Mouse (Mus musculus): Measurements from ENCODE around the gene Gm21981.

- TF ChIP-seq POLR2A (IDR thresholded peaks at IDR 0.05; ENCODE audit: insufficient read length, low read depth), result no peak
- no peak for TF ChIP-seq CEBPB (IDR thresholded peaks at IDR 0.05; ENCODE audit: insufficient read depth, poor library complexity, severe bottlenecking)
- peak in 2 of 3 experiments; percentile 7 to 43 for TF ChIP-seq MYOD1 (IDR thresholded peaks at IDR 0.05; ENCODE audit: control insufficient read depth in 1 of 3, insufficient read length in 2 of 3, low read depth in 2 of 3)
- TF ChIP-seq MAX (IDR thresholded peaks at IDR 0.05; ENCODE audit: low read depth), result no peak
- no peak for TF ChIP-seq REST (IDR thresholded peaks at IDR 0.05; ENCODE audit: insufficient read depth, insufficient read length)
- TF ChIP-seq E2F4 (IDR thresholded peaks at IDR 0.05; ENCODE audit: insufficient read depth), result no peak
- no peak for TF ChIP-seq POLR2AphosphoS2 (IDR thresholded peaks at IDR 0.05; ENCODE audit: insufficient read length, low read depth)
- peak in 1 of 3 experiments; percentile 14 for TF ChIP-seq MYOG (IDR thresholded peaks at IDR 0.05; ENCODE audit: control insufficient read depth in 1 of 3, insufficient read depth in 1 of 3, insufficient read length in 2 of 3, low read depth in 2 of 3)
- no peak for TF ChIP-seq TCF3 (IDR thresholded peaks at IDR 0.05; ENCODE audit: insufficient read length, low read depth)
- no peak for TF ChIP-seq SRF (IDR thresholded peaks at IDR 0.05; ENCODE audit: control insufficient read depth, insufficient read length, low read depth)
- TF ChIP-seq TCF12 (IDR thresholded peaks at IDR 0.05; ENCODE audit: insufficient read depth, poor library complexity, severe bottlenecking), result no peak
- TF ChIP-seq USF1 (IDR thresholded peaks at IDR 0.05; ENCODE audit: low read depth), result no peak
Measured at GRCm38 (mm10) chr17:47738879-47739798, 44.9 kb upstream of the Gm21981 start.

Measured in myocyte (in vitro differentiated cells).